In genomic region chr10:24763257-24763656, GRCm38 (mm10) we compare ENCODE assay signal across 25 mouse cellular contexts.
"Had no signal": no experiment of that assay in that cellular context is flagged by ENCODE, and none has a peak within 500 bp of the region (broad histone marks: within the 10 kb centered on the region; RNA-seq: fewer than 3 reads in every experiment).

No protein-coding gene starts in this region.

- H3K4me3 ChIP-seq: heart, adult 2 months; heart, embryonic 10.5 days; heart, embryonic 12.5 days; hindbrain, embryonic 10.5 days; hindbrain, embryonic 12.5 days; kidney, embryonic 15.5 days; limb, embryonic 13.5 days; limb, embryonic 15.5 days; liver, embryonic 12.5 days had no signal

- H3K4me2 ChIP-seq: heart, embryonic 12.5 days; hindbrain, embryonic 12.5 days; hindbrain, embryonic 14.5 days; kidney, embryonic 15.5 days; limb, embryonic 13.5 days; limb, embryonic 15.5 days; liver, embryonic 12.5 days had no signal

- ATAC-seq: hindbrain, embryonic 16.5 days; intestine, embryonic 16.5 days; liver, embryonic 12.5 days had no signal

- DNase-seq: gastrocnemius, postnatal 14 days; heart, adult 2 months; heart, postnatal 10 days; heart, postnatal 4 days; kidney, adult 11 months; kidney, adult 2 months; kidney, adult 9 months; kidney, postnatal 14 days; kidney, postnatal 36 days; layer of hippocampus, adult 9-11 months; layer of hippocampus, postnatal 36 days; left cerebral cortex, postnatal 4 days had no signal

- H3K9ac ChIP-seq: heart, embryonic 12.5 days; hindbrain, embryonic 12.5 days; hindbrain, embryonic 14.5 days; kidney, embryonic 15.5 days; limb, embryonic 13.5 days; limb, embryonic 15.5 days; liver, embryonic 12.5 days; liver, embryonic 14.5 days had no signal

- H3K27me3 ChIP-seq: heart, embryonic 12.5 days; hindbrain, embryonic 12.5 days; kidney, embryonic 15.5 days; limb, embryonic 13.5 days; limb, embryonic 15.5 days; liver, embryonic 12.5 days had no signal

- H3K27ac ChIP-seq: heart, adult 2 months; heart, embryonic 10.5 days; hindbrain, embryonic 10.5 days; hindbrain, embryonic 12.5 days; hindbrain, embryonic 14.5 days; kidney, embryonic 15.5 days; kidney, postnatal 0 days; limb, embryonic 13.5 days; limb, embryonic 15.5 days; liver, embryonic 12.5 days; liver, embryonic 14.5 days had no signal

- H3K9me3 ChIP-seq: heart, embryonic 10.5 days; heart, embryonic 12.5 days; hindbrain, embryonic 10.5 days; hindbrain, embryonic 12.5 days; kidney, embryonic 15.5 days; limb, embryonic 13.5 days; limb, embryonic 15.5 days; liver, embryonic 12.5 days had no signal

- H3K36me3 ChIP-seq: heart, embryonic 10.5 days; heart, embryonic 12.5 days; hindbrain, embryonic 10.5 days; hindbrain, embryonic 12.5 days; kidney, embryonic 15.5 days; limb, embryonic 13.5 days; limb, embryonic 15.5 days; liver, embryonic 12.5 days had no signal

- H3K4me1 ChIP-seq: hindbrain, embryonic 10.5 days; hindbrain, embryonic 12.5 days had no signal
